Mouse (Mus musculus) cortical plate, adult 2 months (tissue): ENCODE measurements at regions not wholly inside any gene's neighbourhood (a gene's known extent, or its start where the extent isn't known, plus 50 kb on each side); places are given as distances from the start of the nearest gene placed in this dataset.

Experiments used
- H3K27ac ChIP-seq: fragments of 200-500 bp; 2 replicates; pipeline ENCODE4 v1.5.1; 2012; ENCODE audit warnings: low read length, control low read depth, inconsistent platforms; ENCODE audit not compliant: insufficient read depth
- H3K4me1 ChIP-seq: fragments of 200-500 bp; 2 replicates; pipeline ENCODE4 v1.6.1; 2011; ENCODE audit warnings: low read length; ENCODE audit not compliant: control insufficient read depth, insufficient read depth
- H3K4me3 ChIP-seq: fragments of 200-500 bp; 2 replicates; pipeline ENCODE4 v1.5.1; 2011; ENCODE audit warnings: mild to moderate bottlenecking, low read length, control low read depth; ENCODE audit not compliant: insufficient read depth
- CTCF ChIP-seq: fragments of 200-500 bp; IDR thresholded peaks from 2 replicates; pipeline ENCODE4 v1.5.1; 2011; ENCODE audit warnings: mild to moderate bottlenecking, control low read depth, low read length; ENCODE audit not compliant: insufficient read depth; ENCODE audit errors: extremely low read depth
- POLR2A ChIP-seq: fragments of 200-500 bp; IDR thresholded peaks from 2 replicates; pipeline ENCODE4 v1.6.1; 2011; ENCODE audit warnings: mild to moderate bottlenecking, low read length, control low read depth; ENCODE audit not compliant: insufficient read depth; ENCODE audit errors: extremely low read depth

- Histone ChIP-seq H3K4me3 (no peak overlapping the region), H3K27ac (no peak overlapping the region; the same call in 1 of the 2 replicates), H3K4me1 (peaks cover 8% of the 10 kb centered on the region)
- TF ChIP-seq POLR2A (no peak), CTCF (no peak)
Observed at GRCm38 (mm10) chr14:105722923-105723322, 173.7 kb downstream of the Spry2 start.

GRCm38 (mm10) chr14:105721576-105721975, 175.0 kb downstream of the Spry2 start:
- H3K4me3 ChIP-seq: no peak overlapping the region
- peaks cover 8% of the 10 kb centered on the region for H3K4me1 ChIP-seq
- H3K27ac ChIP-seq: peak overlapping the region; percentile 84
- TF ChIP-seq POLR2A: no peak
- TF ChIP-seq CTCF: no peak

DNA sequence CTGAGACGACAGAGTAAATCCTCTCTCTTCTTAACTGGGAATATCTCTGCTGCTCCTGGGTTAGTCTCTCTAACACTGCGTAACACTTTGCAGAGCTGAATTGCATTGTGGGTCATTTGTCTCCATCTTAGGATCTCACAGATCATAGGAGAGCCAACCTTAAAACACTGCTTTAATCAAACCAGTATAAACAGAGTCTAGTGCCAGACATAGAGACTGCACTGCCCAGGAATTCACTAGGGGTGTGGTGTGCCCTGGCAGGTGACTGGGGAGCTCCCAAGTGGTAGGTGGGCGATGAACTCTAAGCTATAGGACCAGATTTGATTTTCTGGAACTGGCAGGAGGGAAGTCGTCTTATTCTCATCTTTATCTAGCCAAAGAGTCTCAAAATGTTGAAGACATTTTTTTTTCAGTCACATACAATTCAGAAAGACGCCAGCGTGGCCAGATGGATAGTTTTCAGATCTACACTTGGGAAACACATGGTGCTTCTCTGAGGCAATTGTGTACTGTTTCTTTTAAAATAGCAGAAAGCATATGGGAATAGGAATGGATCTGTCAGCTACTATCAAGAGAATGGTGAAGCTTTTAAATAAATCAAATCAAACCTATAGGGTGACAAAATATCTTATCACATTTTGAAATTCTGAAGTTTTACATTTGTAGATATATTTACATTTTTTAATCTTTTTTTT, 175.7 kb downstream of the Spry2 start:
- no peak for TF ChIP-seq POLR2A
- TF ChIP-seq CTCF: no peak
- Histone ChIP-seq H3K4me3 (no peak overlapping the region), H3K4me1 (peaks cover 8% of the 10 kb centered on the region), H3K27ac (peak overlapping the region; percentile 64)

GRCm38 (mm10) chr14:105718676-105719441, 177.8 kb downstream of the Spry2 start:
- H3K4me3 ChIP-seq: no peak overlapping the region
- peaks cover 8% of the 10 kb centered on the region for H3K4me1 ChIP-seq
- TF ChIP-seq CTCF: no peak
- TF ChIP-seq POLR2A: no peak
- peak overlapping the region; percentile 56 for H3K27ac ChIP-seq

DNA sequence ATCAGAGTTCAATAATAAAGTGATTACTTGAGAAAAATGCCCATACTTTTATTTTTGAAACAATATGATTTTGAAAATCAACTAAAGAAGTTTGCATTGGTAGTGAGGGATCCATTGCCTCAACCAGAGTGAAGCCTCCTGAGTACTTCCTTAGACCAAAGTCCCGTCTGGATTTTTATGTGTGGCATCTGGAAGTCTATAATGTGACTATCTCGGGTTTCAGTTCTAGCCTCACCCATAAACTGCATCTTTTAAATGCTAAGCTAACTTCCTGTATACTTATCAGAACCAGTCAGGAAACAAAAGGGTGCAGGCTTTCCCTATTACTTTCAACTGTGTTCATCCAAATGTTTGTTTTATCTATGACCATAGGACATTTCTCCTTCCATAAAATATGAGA, 178.8 kb downstream of the Spry2 start:
- Histone ChIP-seq H3K4me3 (no peak overlapping the region), H3K4me1 (peaks cover 6% of the 10 kb centered on the region), H3K27ac (no peak overlapping the region)
- no peak for TF ChIP-seq POLR2A
- TF ChIP-seq CTCF: no peak

DNA sequence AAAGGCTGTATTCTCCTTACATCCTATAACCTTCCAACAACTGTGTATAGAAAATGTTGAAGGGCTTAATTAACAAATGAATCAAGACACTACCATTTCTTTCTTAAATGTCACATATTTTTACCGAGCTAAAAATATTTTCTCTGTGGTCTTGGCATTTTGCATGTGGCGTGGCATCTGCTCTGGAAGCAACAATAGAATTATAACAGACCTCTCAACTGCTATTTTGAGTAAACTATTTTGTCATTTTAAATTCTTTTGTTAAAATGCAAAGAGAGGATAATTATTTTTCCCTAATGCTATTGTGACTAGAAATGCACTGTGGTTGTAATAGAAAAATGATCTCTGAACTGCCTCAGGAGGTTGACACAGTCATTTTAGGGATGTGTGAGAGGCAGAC, 187.9 kb downstream of the Spry2 start:
- Histone ChIP-seq H3K4me3 (no peak overlapping the region), H3K4me1 (peaks cover 2% of the 10 kb centered on the region; the same call in 1 of the 2 replicates), H3K27ac (no peak overlapping the region)
- TF ChIP-seq POLR2A: no peak
- TF ChIP-seq CTCF: no peak

GRCm38 (mm10) chr14:105706756-105707155, 189.9 kb downstream of the Spry2 start:
- H3K4me3 ChIP-seq: no peak overlapping the region
- H3K27ac ChIP-seq: no peak overlapping the region
- TF ChIP-seq POLR2A (no peak), CTCF (no peak)
- peaks cover 2% of the 10 kb centered on the region; the same call in 1 of the 2 replicates for H3K4me1 ChIP-seq

DNA sequence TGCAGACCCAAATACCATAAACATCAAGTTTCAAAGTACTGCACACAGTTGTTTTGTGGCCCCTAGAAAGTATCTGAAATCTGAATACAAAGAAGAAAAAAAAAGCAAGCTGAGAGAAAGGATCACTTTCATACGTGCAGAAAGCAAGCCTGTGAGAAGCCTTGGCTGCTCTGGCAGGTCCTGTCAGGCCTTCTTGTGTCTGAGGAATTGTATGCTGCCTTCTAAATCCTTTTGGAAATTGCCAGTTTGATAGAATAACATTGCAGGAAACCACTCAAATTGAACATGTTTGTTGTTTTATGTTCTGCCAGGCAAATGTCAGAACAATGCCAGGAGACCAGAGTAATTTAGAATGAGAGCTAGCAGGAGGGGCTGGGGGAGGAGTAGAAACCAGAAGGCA, 198.0 kb downstream of the Spry2 start:
- TF ChIP-seq POLR2A (no peak), CTCF (no peak)

GRCm38 (mm10) chr14:105698086-105698485, 198.5 kb downstream of the Spry2 start:
- Histone ChIP-seq H3K4me3 (no peak overlapping the region), H3K27ac (no peak overlapping the region), H3K4me1 (no peaks in the 10 kb centered on the region)
- TF ChIP-seq CTCF (no peak), POLR2A (no peak)

More for the DNA sequence above, 198.0 kb downstream of the Spry2 start:
- no peak overlapping the region for H3K4me3 ChIP-seq
- no peak overlapping the region for H3K27ac ChIP-seq
- no peaks in the 10 kb centered on the region for H3K4me1 ChIP-seq

DNA sequence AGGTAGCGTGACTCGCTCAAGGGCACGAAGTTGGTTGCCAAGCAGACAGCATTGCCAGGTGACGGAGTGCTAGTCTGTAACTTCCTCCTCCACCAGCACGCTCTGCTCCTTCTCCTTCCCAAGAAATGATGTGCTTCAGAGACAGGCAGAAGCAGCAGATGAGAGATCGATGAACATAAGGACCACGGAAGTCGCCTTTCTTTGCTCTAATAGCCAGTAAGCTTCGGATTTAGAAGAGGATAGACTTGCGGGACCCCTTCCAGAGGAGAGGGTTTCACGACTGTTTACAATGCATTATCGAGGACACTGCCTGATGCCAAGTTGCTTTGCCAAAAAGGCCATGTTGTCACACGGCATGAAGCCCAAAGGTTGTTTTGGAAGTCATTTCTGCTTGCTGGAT, 199.2 kb downstream of the Spry2 start:
- no peak overlapping the region for H3K4me3 ChIP-seq
- H3K4me1 ChIP-seq: no peaks in the 10 kb centered on the region
- no peak overlapping the region for H3K27ac ChIP-seq
- no peak for TF ChIP-seq POLR2A
- TF ChIP-seq CTCF: no peak
